Mouse (Mus musculus): Measurements from ENCODE around the gene Riok1.

- TF ChIP-seq CTCF (IDR thresholded peaks at IDR 0.05; ENCODE audit: borderline replicate concordance, insufficient read depth, low read length) (no peak), POLR2A (IDR thresholded peaks at IDR 0.05; ENCODE audit: low read depth, low read length) (0 out of 2 replicates have a peak, but pooled peaks have one; percentile 16)
Measured at GRCm38 (mm10) chr13:37993376-37993703, 43.5 kb upstream of the Riok1 start.

All from embryonic fibroblast, embryonic 13.5 days (primary cell).